Comparison of ENCODE assay signal across 9 mouse cellular contexts in the genomic region with DNA sequence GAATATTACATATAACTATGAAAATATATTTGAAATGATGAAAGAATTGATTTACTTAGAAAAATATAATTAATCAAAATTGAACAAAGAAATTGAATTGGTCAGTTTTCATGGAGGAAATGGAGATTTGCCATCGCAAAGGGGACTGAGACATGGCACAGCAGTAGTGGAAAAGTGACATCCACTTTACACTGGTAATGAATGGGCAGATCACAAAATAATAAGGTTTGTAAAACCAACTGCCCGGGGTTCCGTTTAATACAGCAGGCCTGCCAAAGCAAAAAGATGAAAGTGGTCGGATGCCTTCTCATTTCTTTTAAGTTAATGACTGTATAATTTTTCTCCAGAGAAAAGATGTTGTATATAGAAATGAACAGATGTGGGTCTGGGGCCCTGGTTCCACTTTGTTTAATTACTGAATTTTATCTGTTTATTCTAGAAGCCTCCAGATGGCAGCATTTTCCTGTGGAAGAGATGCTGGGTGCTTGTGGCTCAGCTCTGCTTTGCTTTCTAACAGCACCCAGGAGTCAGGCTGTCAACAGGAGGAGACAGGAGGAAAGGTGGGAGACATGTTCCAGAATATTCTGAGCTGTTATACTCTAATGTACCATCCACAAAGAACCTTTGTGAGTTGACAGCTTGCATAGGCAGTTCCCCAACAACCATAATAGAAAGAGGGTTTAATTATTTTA.
DNase-seq lines count a peak whose midpoint lies in the region; ATAC-seq and TF ChIP-seq lines count a peak whose summit lies in the region.
"Had no signal": no experiment of that assay in that cellular context is flagged by ENCODE, and none has a peak within 500 bp of the region (broad histone marks: within the 10 kb centered on the region; RNA-seq: fewer than 3 reads in every experiment).

No protein-coding gene starts in this region.

- no peak for ATAC-seq in liver, postnatal 0 days
- ATAC-seq in liver, embryonic 11.5 days (replicated peaks; ENCODE audit: low FRiP score): no peak
- ATAC-seq in cerebellum, adult (ENCODE audit: insufficient number of reproducible peaks, low FRiP score, low TSS enrichment): peak; percentile 89
- peak; percentile 82 for ATAC-seq in forebrain, postnatal 0 days
- peak; percentile 43; the same call in 1 of the 2 replicates for ATAC-seq in kidney, embryonic 14.5 days (ENCODE audit: low FRiP score, low TSS enrichment)
- ATAC-seq in lung, embryonic 16.5 days (ENCODE audit: low read depth): peak; percentile 47; the same call in 1 of the 2 replicates

- no peak overlapping the region for H3K4me2 ChIP-seq in liver, postnatal 0 days (ENCODE audit: low read depth, low read length)
- H3K4me2 ChIP-seq in liver, embryonic 11.5 days: no peak overlapping the region
- no peak overlapping the region for H3K4me2 ChIP-seq in forebrain, postnatal 0 days (ENCODE audit: low read depth)
- no peak overlapping the region for H3K4me2 ChIP-seq in kidney, embryonic 14.5 days (replicated peaks; ENCODE audit: low read depth, low read length)
- H3K4me2 ChIP-seq in lung, embryonic 16.5 days (ENCODE audit: low read depth, low read length): no peak overlapping the region
- H3K4me2 ChIP-seq: limb, embryonic 12.5 days had no signal

- no peak overlapping the region for H3K27ac ChIP-seq in liver, postnatal 0 days (ENCODE audit: low read depth)
- no peak overlapping the region for H3K27ac ChIP-seq in liver, embryonic 11.5 days (ENCODE audit: low read depth, low read length)
- no peak overlapping the region for H3K27ac ChIP-seq in forebrain, postnatal 0 days (ENCODE audit: low read depth, low read length)
- H3K27ac ChIP-seq in kidney, embryonic 14.5 days (ENCODE audit: low read depth, low read length): no peak overlapping the region
- no peak overlapping the region for H3K27ac ChIP-seq in lung, embryonic 16.5 days (ENCODE audit: low read length)
- H3K27ac ChIP-seq: limb, embryonic 12.5 days had no signal

- H3K4me3 ChIP-seq in liver, postnatal 0 days (ENCODE audit: low read depth, low read length): no peak overlapping the region
- no peak overlapping the region for H3K4me3 ChIP-seq in liver, embryonic 11.5 days (ENCODE audit: low read depth, low read length)
- H3K4me3 ChIP-seq in forebrain, postnatal 0 days (ENCODE audit: low read depth, low read length): no peak overlapping the region
- no peak overlapping the region for H3K4me3 ChIP-seq in kidney, embryonic 14.5 days (ENCODE audit: low read length)
- no peak overlapping the region for H3K4me3 ChIP-seq in lung, embryonic 16.5 days (ENCODE audit: low read length)
- H3K4me3 ChIP-seq: limb, embryonic 12.5 days had no signal

- no peak for TF ChIP-seq EP300 in liver, postnatal 0 days (IDR thresholded peaks at IDR 0.05; ENCODE audit: low read depth)

- no peaks in the 10 kb centered on the region for H3K27me3 ChIP-seq in liver, postnatal 0 days (ENCODE audit: insufficient read depth, low read length)
- H3K27me3 ChIP-seq in liver, embryonic 11.5 days (replicated peaks; ENCODE audit: control insufficient read depth, insufficient read depth, low read length): no peaks in the 10 kb centered on the region
- no peaks in the 10 kb centered on the region for H3K27me3 ChIP-seq in forebrain, postnatal 0 days (ENCODE audit: insufficient read depth, low read length)
- H3K27me3 ChIP-seq in kidney, embryonic 14.5 days (ENCODE audit: control insufficient read depth, insufficient read depth, low read length): no peaks in the 10 kb centered on the region
- no peaks in the 10 kb centered on the region for H3K27me3 ChIP-seq in lung, embryonic 16.5 days (ENCODE audit: control insufficient read depth, insufficient read depth, low read depth, low read length)
- H3K27me3 ChIP-seq: limb, embryonic 12.5 days had no signal

- DNase-seq in liver, postnatal 0 days: no peak
- DNase-seq in liver, embryonic 11.5 days (ENCODE audit: low spot score): no peak
- DNase-seq in forebrain, postnatal 0 days: peak; percentile 85
- peak; percentile 14 for DNase-seq in right cerebral cortex, postnatal 25 days
- no peak for DNase-seq in c-Kit-positive CD71-positive TER-119-positive erythroid progenitor cells, embryonic 14.5 days (ENCODE audit: low spot score)

- WGBS in liver, postnatal 0 days (ENCODE audit: insufficient replicate concordance): 77% methylated on average over 4 of the region's 4 CpGs
- WGBS in liver, embryonic 11.5 days: 71% methylated on average over 4 of the region's 4 CpGs
- 53% methylated on average over 4 of the region's 4 CpGs for WGBS in forebrain, postnatal 0 days
- 81% methylated on average over 4 of the region's 4 CpGs for WGBS in kidney, embryonic 14.5 days
- 52% methylated on average over 4 of the region's 4 CpGs for WGBS in lung, embryonic 16.5 days

- no peaks in the 10 kb centered on the region for H3K9me3 ChIP-seq in liver, postnatal 0 days (ENCODE audit: low read length)
- no peaks in the 10 kb centered on the region for H3K9me3 ChIP-seq in liver, embryonic 11.5 days (ENCODE audit: control insufficient read depth, low read length)
- H3K9me3 ChIP-seq in forebrain, postnatal 0 days (ENCODE audit: low read length): no peaks in the 10 kb centered on the region
- H3K9me3 ChIP-seq in kidney, embryonic 14.5 days (ENCODE audit: control insufficient read depth, low read length): no peaks in the 10 kb centered on the region
- H3K9me3 ChIP-seq in lung, embryonic 16.5 days (ENCODE audit: control insufficient read depth, low read length): no peaks in the 10 kb centered on the region
- H3K9me3 ChIP-seq: limb, embryonic 12.5 days had no signal

- no peaks in the 10 kb centered on the region for H3K36me3 ChIP-seq in liver, postnatal 0 days (replicated peaks; ENCODE audit: insufficient read depth, low read length)
- H3K36me3 ChIP-seq in liver, embryonic 11.5 days (ENCODE audit: control insufficient read depth, insufficient read depth, low read length): no peaks in the 10 kb centered on the region
- no peaks in the 10 kb centered on the region for H3K36me3 ChIP-seq in forebrain, postnatal 0 days (ENCODE audit: insufficient read depth)
- H3K36me3 ChIP-seq in kidney, embryonic 14.5 days (ENCODE audit: control insufficient read depth, insufficient read depth, low read length): no peaks in the 10 kb centered on the region
- H3K36me3 ChIP-seq in lung, embryonic 16.5 days (ENCODE audit: control insufficient read depth, insufficient read depth, low read length): no peaks in the 10 kb centered on the region
- H3K36me3 ChIP-seq: limb, embryonic 12.5 days had no signal

- peak; percentile 41 for TF ChIP-seq CTCF in liver, postnatal 0 days (IDR thresholded peaks at IDR 0.05; ENCODE audit: low read depth)
- peak; percentile 79 for TF ChIP-seq CTCF in forebrain, postnatal 0 days (IDR thresholded peaks at IDR 0.05; ENCODE audit: low read depth)

- no peaks in the 10 kb centered on the region for H3K4me1 ChIP-seq in liver, postnatal 0 days (ENCODE audit: insufficient read depth)
- no peaks in the 10 kb centered on the region for H3K4me1 ChIP-seq in liver, embryonic 11.5 days (replicated peaks; ENCODE audit: control insufficient read depth, insufficient read depth, low read length)
- H3K4me1 ChIP-seq in forebrain, postnatal 0 days (ENCODE audit: insufficient read depth): no peaks in the 10 kb centered on the region
- H3K4me1 ChIP-seq in kidney, embryonic 14.5 days (ENCODE audit: control insufficient read depth, insufficient read depth, low read length): no peaks in the 10 kb centered on the region
- no peaks in the 10 kb centered on the region for H3K4me1 ChIP-seq in lung, embryonic 16.5 days (replicated peaks; ENCODE audit: control insufficient read depth, insufficient read depth, low read length)
- H3K4me1 ChIP-seq: limb, embryonic 12.5 days had no signal

- H3K9ac ChIP-seq in liver, postnatal 0 days (replicated peaks): no peak overlapping the region
- H3K9ac ChIP-seq in liver, embryonic 11.5 days (ENCODE audit: low read depth, low read length): no peak overlapping the region
- no peak overlapping the region for H3K9ac ChIP-seq in forebrain, postnatal 0 days
- no peak overlapping the region for H3K9ac ChIP-seq in kidney, embryonic 14.5 days (ENCODE audit: low read depth, low read length)
- H3K9ac ChIP-seq in lung, embryonic 16.5 days (ENCODE audit: low read length): no peak overlapping the region
- H3K9ac ChIP-seq: limb, embryonic 12.5 days had no signal

Comparison
In these comparisons a context has a peak if more than half of its experiments do, and no peak if none do; other contexts are left out.
1. ATAC-seq: peak in cerebellum, adult (single experiment), forebrain, postnatal 0 days (single experiment), kidney, embryonic 14.5 days (single experiment) and lung, embryonic 16.5 days (single experiment); none in liver, postnatal 0 days (single experiment) and liver, embryonic 11.5 days (single experiment).
2. DNase-seq: peak in forebrain, postnatal 0 days (single experiment) and right cerebral cortex, postnatal 25 days (single experiment); none in liver, postnatal 0 days (single experiment), liver, embryonic 11.5 days (single experiment) and c-Kit-positive CD71-positive TER-119-positive erythroid progenitor cells, embryonic 14.5 days (single experiment).